Mouse (Mus musculus) urinary bladder, postnatal 14 days (tissue): ENCODE results near the gene Slc25a21.

Source experiments
- DNase-seq: peaks from one replicate; pipeline ENCODE4 v3.0.0; 2021; ENCODE audit warnings: low spot score

Gene Slc25a21

DNA sequence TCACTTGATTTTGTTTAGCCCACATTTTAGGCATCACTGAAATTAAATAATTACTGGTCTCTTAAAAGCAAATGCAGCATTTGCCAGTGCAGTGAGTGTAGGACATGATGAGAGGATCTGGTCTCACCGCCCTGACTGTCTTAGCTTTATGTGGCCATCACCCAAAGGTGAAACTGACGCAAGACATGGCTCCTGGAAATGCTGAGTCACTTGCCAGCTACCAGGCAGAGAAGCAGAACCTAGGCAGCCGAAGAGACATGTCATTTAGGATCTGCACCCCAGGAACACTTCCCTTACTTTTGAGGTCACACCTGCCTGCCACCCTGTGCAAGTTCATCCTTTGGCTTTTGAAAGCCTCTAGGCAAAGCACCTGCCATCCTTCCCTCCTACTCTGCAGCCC lies 180.4 kb downstream of the Slc25a21 start:
- no peak for DNase-seq

GRCm38 (mm10) chr12:57016324-57016723 lies 180.9 kb downstream of the Slc25a21 start:
- DNase-seq = no peak

- DNase-seq = no peak
Observed at GRCm38 (mm10) chr12:57009010-57009409, 188.3 kb downstream of the Slc25a21 start.

DNA sequence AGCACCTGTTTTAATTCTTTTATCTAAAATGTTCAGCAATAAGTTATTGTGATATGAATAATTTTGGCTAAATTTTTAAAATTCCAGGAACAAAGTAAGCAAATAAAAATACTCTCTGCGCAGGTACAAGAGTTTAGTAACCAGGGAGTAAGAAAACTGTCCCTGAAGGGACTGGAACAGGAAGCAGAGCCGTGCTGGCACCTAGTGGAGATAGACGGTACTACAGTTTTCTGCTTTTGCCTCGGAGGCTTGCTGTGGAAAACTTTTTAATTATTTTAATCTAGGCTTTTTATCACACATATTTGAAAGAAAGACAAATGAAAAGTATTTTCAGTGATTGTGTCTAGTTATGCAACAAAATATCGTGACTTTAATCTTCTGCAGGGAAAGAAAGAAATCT lies 211.2 kb downstream of the Slc25a21 start:
- peak; percentile 73 for DNase-seq

DNA sequence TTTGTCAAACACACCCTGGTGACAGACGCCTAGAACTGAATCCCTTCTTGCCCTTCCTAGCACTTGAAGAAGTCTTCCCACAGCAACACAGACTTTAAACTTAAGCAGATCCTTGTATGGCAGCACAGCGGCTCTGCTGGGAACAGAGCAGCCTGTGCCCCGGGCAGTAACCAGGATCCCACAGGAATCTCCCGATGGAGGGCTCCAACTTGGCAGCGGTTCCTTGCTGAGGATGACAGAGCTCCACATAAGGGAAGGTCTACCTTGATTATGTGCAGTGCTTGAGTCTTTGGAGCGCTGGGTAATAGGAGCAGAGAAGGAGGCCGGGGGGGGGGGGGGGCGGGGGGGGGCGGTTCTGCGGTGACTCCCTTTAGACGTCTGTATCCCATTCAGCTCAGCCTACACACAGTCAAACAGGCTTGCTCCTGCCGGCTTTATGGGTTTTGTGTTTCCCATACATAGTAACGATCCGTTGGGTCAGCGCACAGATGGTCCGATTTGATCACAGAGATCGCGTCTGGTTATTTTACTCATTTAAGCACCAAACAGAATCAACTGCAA lies 215.1 kb downstream of the Slc25a21 start:
- no peak for DNase-seq

- DNase-seq = no peak
Observed at GRCm38 (mm10) chr12:56975256-56975655, 222.0 kb downstream of the Slc25a21 start.

DNA sequence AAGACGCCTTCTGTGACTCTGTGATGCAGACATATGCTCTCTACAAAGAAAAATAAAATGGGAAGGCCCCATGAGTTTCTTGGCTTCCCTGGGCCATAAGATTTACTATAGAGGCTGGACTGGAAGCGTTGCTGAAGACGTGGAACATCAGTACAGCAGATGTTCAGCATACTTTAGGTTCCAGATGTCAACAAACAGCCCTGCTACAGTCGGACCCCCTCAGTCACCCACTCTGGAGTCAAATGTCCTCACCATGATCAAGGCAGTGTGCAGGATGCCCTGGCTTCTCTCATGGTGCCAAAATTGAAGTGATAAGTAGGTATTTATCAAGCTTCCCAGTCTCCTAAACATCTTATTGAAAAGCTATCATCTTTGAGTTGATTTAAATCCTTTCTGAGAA lies 234.0 kb downstream of the Slc25a21 start:
- DNase-seq = no peak

GRCm38 (mm10) chr12:56959230-56960051 lies 237.8 kb downstream of the Slc25a21 start:
- DNase-seq = no peak

DNA sequence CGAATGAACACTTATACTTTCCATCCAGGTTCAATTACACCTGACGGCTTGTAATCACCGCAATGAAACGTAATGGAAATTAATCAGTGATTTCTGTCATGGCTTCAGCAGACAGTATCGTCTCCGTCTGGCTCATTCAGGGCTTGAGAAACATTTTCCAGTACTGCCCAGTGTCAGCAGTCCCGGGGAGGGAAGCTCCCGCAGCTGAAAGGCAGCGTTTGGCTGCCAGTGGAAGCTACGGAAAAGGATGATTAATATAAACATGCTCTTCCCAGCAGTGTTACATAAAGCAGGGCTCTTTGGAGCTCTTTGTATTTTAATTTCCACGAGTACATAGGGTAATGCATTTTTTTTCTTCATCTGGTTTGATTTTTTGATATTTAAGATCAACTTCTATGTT lies 239.0 kb downstream of the Slc25a21 start:
- no peak for DNase-seq

DNA sequence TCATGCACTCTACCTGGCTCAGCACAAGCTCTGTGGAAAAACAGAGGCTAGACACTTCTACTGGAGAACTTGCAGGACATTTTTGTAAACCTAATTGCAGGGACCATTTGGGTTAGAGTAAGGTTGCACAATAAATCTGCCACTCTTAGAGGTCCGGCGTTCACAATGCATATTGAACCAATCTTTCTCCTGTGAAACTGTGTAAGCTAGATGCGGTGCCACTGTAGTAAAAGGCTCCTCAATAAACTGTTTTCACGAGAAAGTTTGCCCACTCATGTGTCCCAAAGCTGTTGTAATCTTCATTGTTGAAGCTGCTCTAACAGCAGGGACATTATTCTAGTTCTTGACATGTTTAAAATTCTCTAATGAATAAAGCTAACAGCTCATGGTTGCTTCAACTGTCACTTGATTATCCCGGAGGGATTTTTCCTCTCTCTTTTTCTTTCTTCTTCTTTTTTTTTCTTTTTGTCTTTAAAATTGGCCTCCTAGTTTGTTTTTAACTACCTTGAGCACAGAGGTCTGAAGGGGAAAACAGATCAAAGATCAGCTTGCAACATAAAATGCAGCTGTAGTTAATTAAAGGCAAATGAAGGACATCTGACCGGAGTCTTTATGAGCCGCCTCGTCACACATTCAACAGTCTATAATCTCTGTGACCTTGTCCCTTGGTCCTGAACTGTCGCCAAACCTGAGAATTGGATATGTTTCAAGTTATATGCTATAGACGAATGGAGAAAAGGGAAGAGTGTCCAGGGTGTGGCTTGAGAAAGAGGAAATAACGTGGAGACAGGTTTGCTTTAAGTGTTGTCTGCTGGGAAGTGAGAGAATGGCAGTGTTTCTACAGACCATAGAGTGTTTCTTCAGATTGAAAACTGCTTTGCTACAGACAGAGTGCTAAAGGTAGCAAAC lies 245.3 kb downstream of the Slc25a21 start:
- no peak for DNase-seq

DNA sequence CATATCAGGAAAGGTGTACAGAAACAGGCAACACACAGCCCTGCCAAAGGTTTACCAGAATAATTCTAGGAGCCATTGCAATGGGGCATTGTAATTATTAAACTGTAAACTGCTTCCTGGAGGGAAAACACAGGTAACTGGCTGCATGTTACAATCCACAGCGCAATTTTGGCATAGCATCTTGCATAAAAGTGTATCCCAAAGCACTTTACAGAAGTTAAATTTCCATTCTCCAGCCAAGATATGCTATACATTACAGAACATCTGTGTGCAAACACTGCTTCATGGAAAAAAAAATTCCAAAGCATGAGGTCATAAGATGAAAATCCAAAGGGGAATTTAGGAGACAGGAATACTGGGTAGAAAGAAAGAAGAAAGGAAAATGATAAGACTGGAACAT lies 253.0 kb downstream of the Slc25a21 start:
- DNase-seq = no peak

GRCm38 (mm10) chr12:56940861-56941260 lies 256.4 kb downstream of the Slc25a21 start:
- DNase-seq = no peak

DNA sequence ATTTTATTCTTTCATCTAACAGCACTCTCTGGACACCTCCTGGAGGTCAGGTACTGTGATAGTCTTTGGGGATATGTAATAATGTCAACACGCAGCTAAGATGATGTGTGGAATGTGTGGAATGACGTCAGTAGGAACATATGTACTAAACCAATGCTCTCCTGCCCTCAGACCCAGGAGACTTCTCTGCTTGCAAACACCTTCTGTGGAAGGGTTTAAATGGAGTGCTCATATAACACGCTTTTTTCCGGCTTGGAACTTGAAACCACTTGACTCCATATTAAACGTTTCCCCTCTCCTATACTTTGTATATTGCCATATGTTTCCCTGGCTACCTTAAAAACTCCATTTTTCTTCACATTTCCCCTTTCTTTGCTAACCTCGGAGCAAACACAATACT lies 279.1 kb downstream of the Slc25a21 start:
- no peak for DNase-seq

DNA sequence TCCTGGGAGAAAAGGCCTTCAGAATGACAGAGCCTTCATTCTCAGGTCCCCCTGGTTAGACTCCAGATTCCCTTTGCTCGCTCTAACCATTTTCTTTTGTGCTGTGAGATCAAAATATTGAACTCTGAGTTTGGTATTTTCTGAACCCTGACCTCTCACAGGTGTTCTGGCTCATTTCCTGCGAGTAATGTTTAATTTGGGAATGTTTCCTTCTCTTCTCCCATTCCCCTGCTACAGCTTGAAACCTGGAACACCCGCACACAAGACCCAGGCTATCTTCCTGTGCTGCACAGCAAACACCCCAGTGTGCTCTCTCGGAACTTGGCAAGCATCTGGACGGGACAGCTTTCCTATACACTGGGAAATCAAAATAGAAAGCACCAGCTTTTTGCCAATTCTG lies 290.8 kb downstream of the Slc25a21 start:
- DNase-seq = no peak

DNA sequence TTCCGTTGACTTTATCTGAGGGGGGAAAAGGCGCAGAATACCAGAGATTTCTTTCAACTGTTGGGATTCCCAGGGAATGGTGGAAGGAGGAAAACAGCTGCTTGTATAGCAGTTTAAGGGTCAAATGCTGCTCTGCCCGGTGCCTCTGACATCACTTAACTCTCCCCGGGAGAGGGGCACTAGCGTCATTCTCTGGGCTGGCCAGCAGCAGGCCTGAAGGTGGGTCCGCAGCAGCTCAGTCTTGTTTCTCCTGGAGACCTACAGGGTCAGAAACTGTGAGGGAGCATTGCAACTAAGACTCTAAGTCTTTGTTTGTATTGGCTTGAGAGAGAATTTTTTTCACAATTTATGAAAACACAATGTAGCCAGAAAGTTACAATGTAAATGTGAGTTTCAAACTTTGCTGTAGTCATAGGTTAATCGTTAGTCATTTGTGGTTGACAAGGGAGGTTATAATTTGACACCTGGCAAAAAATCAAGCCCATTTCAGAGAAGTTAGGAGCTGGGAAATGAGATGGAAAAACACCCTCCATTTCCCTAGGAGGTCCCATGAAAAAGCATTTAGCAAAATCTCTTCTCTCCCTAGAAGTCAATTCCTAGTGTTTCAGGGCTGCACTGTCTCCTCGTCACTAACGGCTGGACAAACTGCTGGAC lies 291.5 kb downstream of the Slc25a21 start:
- DNase-seq = no peak

DNA sequence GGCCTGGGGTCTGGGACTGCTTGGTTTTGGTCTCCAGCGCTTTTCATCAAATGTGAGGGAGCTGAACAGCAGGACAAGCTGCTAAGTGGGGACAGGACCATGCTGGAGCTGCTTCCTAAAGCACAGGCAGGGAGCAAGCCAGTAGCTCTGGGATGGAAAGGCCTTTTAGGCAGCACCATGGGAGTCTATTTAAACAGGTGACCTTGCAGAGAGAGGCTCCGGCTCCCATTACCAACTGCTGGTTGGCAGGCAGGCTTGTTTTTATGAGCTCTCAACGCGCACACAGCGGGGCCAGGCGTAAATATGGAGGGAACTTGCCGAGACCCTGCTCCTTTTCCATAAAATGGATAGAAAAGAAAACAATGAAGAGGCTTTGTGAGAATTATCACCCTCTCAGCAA lies 292.1 kb downstream of the Slc25a21 start:
- no peak for DNase-seq

DNA sequence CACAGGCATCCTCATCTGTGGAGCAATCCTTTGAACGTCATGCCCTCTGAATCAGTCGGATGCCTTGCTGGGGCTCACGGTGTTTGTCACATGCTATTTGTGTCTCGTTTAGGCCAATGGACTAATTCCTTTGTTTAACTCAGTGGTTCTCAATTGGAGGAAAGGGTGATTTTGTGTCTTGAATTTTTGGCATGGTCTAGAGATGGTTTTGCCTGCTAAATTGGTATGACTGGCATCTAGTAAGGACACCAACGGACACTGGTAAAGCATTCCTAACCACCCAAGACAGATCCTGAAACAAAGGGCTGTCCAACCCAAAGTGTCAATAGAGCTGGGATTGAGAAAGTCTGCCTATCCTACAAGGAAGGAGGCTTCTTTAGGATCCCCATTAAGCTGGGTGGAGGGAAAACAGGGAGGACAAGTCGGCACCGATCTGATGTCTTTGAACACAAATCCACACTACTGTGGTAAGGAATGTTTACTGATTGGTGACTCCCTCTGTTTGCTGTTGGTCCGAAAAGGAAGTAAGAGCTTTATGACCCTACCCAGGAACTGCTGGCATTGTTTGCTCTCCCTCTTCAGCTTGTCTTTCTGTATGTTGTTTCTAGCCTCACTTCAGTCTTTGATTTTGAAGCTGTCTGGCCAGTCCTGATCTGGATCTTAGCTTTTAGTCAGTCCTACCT lies 294.4 kb downstream of the Slc25a21 start:
- DNase-seq = peak; percentile 8

GRCm38 (mm10) chr12:56897976-56898375 lies 299.3 kb downstream of the Slc25a21 start:
- DNase-seq = no peak

- no peak for DNase-seq
Observed at GRCm38 (mm10) chr12:56897221-56897937, 299.9 kb downstream of the Slc25a21 start.

GRCm38 (mm10) chr12:56894963-56895362 lies 302.3 kb downstream of the Slc25a21 start:
- no peak for DNase-seq
